Mouse (Mus musculus) myocyte (in vitro differentiated cells): ENCODE data around the gene Gm8180.
"Not testable (repeated sequence)": the region's sequence is repeated elsewhere in the genome, so short reads cannot be mapped to it uniquely, and the experiment has no call there.

Experiments
- CEBPB ChIP-seq: IDR thresholded peaks from 2 replicates; pipeline ENCODE4 v1.6.1; 2011; ENCODE audit warnings: mild to moderate bottlenecking, moderate library complexity; ENCODE audit not compliant: poor library complexity, insufficient read depth, severe bottlenecking
- E2F4 ChIP-seq: IDR thresholded peaks from one replicate; pipeline ENCODE4 v1.6.1; 2011; ENCODE audit warnings: mild to moderate bottlenecking, control low read depth, moderate library complexity; ENCODE audit not compliant: insufficient read depth
- MAX ChIP-seq: IDR thresholded peaks from one replicate; pipeline ENCODE4 v1.6.1; 2011; ENCODE audit warnings: low read depth, mild to moderate bottlenecking, control low read depth
- MYOD1 ChIP-seq, 3 experiments: IDR thresholded peaks; one replicate each; pipeline ENCODE4 v1.6.1; 2011; ENCODE audit warnings: control low read depth in 2 of 3, low read depth in 2 of 3, mild to moderate bottlenecking in 2 of 3, moderate library complexity in 1 of 3; ENCODE audit not compliant: insufficient read length in 2 of 3, control insufficient read depth in 1 of 3
- MYOG ChIP-seq, 3 experiments: IDR thresholded peaks; one replicate each; pipeline ENCODE4 v1.6.1; 2011; ENCODE audit warnings: control low read depth in 2 of 3, low read depth in 2 of 3, mild to moderate bottlenecking in 2 of 3; ENCODE audit not compliant: insufficient read length in 2 of 3, control insufficient read depth in 1 of 3, insufficient read depth in 1 of 3
- POLR2A ChIP-seq: IDR thresholded peaks from one replicate; pipeline ENCODE4 v1.6.1; 2011; ENCODE audit warnings: low read depth, mild to moderate bottlenecking, control low read depth, moderate library complexity; ENCODE audit not compliant: insufficient read length
- POLR2AphosphoS2 ChIP-seq: IDR thresholded peaks from one replicate; pipeline ENCODE4 v1.6.1; 2011; ENCODE audit warnings: low read depth, control low read depth; ENCODE audit not compliant: insufficient read length
- SRF ChIP-seq: IDR thresholded peaks from one replicate; pipeline ENCODE4 v1.6.1; 2011; ENCODE audit warnings: low read depth; ENCODE audit not compliant: control insufficient read depth, insufficient read length
- TCF12 ChIP-seq: IDR thresholded peaks from one replicate; pipeline ENCODE4 v1.6.1; 2011; ENCODE audit warnings: mild to moderate bottlenecking, control low read depth; ENCODE audit not compliant: poor library complexity, insufficient read depth, severe bottlenecking
- TCF3 ChIP-seq: IDR thresholded peaks from one replicate; pipeline ENCODE4 v1.6.1; 2011; ENCODE audit warnings: low read depth, control low read depth; ENCODE audit not compliant: insufficient read length
- USF1 ChIP-seq: IDR thresholded peaks from one replicate; pipeline ENCODE4 v1.6.1; 2011; ENCODE audit warnings: low read depth, mild to moderate bottlenecking, control low read depth, moderate library complexity

GRCm38 (mm10) chr14:43808142-43808541 is 23.6 kb upstream of the Gm8180 start:
- not testable (repeated sequence) for TF ChIP-seq MAX; POLR2A; USF1; MYOD1 (IDR thresholded peaks at IDR 0.05; ENCODE audit: control insufficient read depth in 1 of 3, insufficient read length in 2 of 3, low read depth in 2 of 3); SRF; TCF3; TCF12; POLR2AphosphoS2; MYOG (IDR thresholded peaks at IDR 0.05; ENCODE audit: control insufficient read depth in 1 of 3, insufficient read depth in 1 of 3, insufficient read length in 2 of 3, low read depth in 2 of 3); E2F4
- peak; percentile 53; the same call in 1 of the 2 replicates for TF ChIP-seq CEBPB
